Mouse (Mus musculus) cerebellum, adult 9-10 months (tissue): ENCODE data around the gene Ddn.

Source experiments
- DNase-seq: peaks from one replicate; pipeline ENCODE4 v3.0.0; 2022

The Ddn gene

DNA sequence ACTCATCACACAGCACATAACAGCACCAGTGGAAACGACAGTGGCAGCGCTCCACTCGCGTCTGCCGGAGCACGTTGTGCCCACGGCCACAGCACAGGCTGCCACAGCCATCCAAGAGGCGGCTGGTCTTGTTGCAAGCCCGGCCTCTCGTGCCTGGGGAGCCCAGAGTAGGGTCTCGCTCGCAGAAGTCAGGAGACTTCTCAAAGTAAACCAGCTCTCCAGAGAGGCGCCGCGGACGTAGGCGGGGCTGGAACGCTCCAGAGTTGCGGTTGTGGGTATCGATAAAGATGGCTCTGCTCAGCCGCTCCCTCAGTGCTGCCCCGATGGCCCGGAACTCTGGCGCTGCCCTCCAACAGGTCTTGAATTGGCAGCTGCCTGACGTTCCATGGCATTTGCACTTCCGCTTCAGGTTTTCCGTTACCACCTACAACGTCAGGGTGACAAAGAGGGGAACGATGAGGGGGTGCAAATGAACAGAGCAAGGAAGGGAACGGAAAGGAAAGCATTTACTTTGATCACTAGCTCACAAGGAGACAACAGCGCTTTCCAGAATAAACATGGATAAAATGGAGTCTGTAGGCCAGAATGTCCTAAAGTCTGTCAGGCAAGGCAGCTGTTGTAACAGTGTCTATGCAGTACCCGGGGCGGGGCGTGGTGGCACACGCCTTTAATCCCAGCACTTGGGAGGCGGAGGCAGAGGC lies 36.6 kb downstream of the Ddn start:
- DNase-seq, result no peak

GRCm38 (mm10) chr15:98771813-98772425 lies 37.4 kb downstream of the Ddn start:
- DNase-seq, result no peak

- no peak for DNase-seq
Observed at GRCm38 (mm10) chr15:98768259-98768658, 41.0 kb downstream of the Ddn start.

- no peak for DNase-seq
Observed at GRCm38 (mm10) chr15:98765929-98766328, 43.4 kb downstream of the Ddn start.

- peak; percentile 91 for DNase-seq
Observed at GRCm38 (mm10) chr15:98762670-98763529, 46.4 kb downstream of the Ddn start, which contains the start of gene Arf3. Arf3 (minus strand) TSS chr15:98763214.

DNA sequence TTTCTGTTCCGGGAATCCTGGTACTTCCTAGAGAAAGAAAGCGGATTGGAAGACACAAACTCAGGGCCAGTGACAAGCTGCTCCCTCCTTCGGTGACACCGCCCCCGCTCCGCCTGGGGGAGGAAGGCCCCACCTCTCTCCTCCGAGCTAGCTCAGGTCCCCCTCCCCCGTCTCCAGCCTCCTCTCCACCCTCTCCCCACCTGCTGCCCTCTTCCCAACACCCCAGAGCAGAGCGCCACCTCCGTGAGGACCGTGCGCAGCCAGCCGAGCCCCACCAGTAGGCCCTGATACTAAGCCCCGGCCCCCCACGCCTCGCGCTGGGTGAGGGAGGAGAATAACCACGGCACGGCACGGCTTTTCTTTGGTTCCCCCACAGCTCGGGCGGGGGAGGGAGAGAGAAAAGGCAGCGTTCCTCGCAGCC lies 47.1 kb downstream of the Ddn start:
- DNase-seq, result peak; percentile 75

GRCm38 (mm10) chr15:98754125-98754524 lies 55.2 kb downstream of the Ddn start:
- DNase-seq, result no peak
